Mouse (Mus musculus): ENCODE measurements around the gene Mxd4. TPM values are rescaled to one million over a fixed set of nuclear protein-coding genes. Genes with fewer than 3 reads are reported as not detected.
A peak's percentile ranks its signal among the peaks of the same experiment; 100 is the strongest.

Gene Mxd4
- 89.3 and 99.7 TPM in 2 replicates for polyA plus RNA-seq (2012; rRNA removed)

- TF ChIP-seq POLR2A (IDR thresholded peaks at IDR 0.05; ENCODE audit: borderline replicate concordance, extremely low read depth, insufficient read depth, insufficient read length, poor library complexity, severe bottlenecking): peak; percentile 79
- TF ChIP-seq CTCF (IDR thresholded peaks at IDR 0.05; ENCODE audit: borderline replicate concordance, extremely low read depth, insufficient read depth, insufficient read length): no peak
- peak; percentile 100 for DNase-seq (ENCODE audit: low read depth)
These were observed at the start of gene Mxd4 for GRCm38 (mm10) chr5:34187601-34188316. Gene Mxd4, minus strand, starts transcription at chr5:34187720.

- DNase-seq (ENCODE audit: low read depth): no peak
- no peak for TF ChIP-seq POLR2A (IDR thresholded peaks at IDR 0.05; ENCODE audit: borderline replicate concordance, extremely low read depth, insufficient read depth, insufficient read length, poor library complexity, severe bottlenecking)
- peak; percentile 72 for TF ChIP-seq CTCF (IDR thresholded peaks at IDR 0.05; ENCODE audit: borderline replicate concordance, extremely low read depth, insufficient read depth, insufficient read length)
These were observed 48.4 kb upstream of the Mxd4 start for GRCm38 (mm10) chr5:34235898-34236420.

DNA sequence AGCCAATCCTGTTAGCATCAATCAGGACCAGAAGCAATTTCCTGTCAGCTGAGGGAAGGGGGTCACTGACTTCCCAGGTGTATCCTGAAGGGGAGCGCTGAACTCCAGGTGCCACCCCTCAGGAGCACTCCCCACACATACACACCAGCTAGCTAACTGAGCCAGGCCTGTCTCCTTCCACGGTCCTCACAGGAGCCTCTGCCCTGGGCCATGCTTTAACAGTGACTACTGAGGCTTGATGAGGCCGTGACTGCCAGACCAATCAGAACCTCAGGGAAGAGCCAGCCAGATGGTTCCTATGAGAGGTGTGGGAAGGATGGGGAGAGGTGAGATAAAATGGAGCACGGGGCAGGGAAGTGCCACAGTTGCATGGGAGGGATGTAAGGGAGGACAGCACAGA, 47.5 kb upstream of the Mxd4 start:
- no peak for TF ChIP-seq POLR2A (IDR thresholded peaks at IDR 0.05; ENCODE audit: borderline replicate concordance, extremely low read depth, insufficient read depth, insufficient read length, poor library complexity, severe bottlenecking)
- TF ChIP-seq CTCF (IDR thresholded peaks at IDR 0.05; ENCODE audit: borderline replicate concordance, extremely low read depth, insufficient read depth, insufficient read length): no peak

DNA sequence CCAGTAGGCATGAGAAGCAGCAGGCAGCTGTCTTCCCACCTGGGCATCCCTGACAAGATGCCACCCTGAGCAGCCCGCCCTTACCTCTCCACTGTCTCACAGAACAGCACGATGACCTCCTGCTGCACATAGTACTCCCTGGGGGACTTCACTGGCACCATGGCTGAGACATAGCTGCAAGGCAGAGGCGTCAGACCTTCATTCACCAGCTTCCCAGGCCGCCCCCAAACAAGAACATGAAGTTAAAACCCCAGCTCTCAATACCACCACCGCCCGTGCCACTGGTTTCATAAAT, 45.6 kb upstream of the Mxd4 start:
- DNase-seq (ENCODE audit: low read depth): no peak
- TF ChIP-seq POLR2A (IDR thresholded peaks at IDR 0.05; ENCODE audit: borderline replicate concordance, extremely low read depth, insufficient read depth, insufficient read length, poor library complexity, severe bottlenecking): no peak
- TF ChIP-seq CTCF (IDR thresholded peaks at IDR 0.05; ENCODE audit: borderline replicate concordance, extremely low read depth, insufficient read depth, insufficient read length): no peak

More for the DNA sequence above, 47.5 kb upstream of the Mxd4 start:
- no peak for DNase-seq (ENCODE audit: low read depth)

GRCm38 (mm10) chr5:34232481-34233220, 45.1 kb upstream of the Mxd4 start:
- TF ChIP-seq CTCF (IDR thresholded peaks at IDR 0.05; ENCODE audit: borderline replicate concordance, extremely low read depth, insufficient read depth, insufficient read length) (no peak), POLR2A (IDR thresholded peaks at IDR 0.05; ENCODE audit: borderline replicate concordance, extremely low read depth, insufficient read depth, insufficient read length, poor library complexity, severe bottlenecking) (no peak)

DNA sequence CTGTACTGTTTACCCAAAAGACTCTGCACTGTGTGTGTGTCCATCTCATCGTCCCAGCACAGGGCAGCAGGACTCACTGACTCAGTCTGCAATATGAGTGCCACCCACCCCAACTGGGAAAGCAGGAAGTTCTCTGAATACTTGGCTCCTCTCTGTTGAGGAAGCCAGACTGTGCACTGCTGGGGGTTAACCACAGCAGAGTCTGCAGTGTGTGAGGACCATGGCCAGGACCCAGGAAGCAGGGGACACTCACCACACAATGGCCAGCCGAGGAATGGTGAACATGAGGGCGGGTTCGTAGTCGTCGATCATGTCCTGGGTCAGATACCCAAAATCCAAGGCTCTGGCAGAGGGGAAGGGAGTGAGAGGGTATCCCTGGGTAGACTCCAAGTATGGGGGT, 44.4 kb upstream of the Mxd4 start:
- DNase-seq (ENCODE audit: low read depth): no peak
- no peak for TF ChIP-seq CTCF (IDR thresholded peaks at IDR 0.05; ENCODE audit: borderline replicate concordance, extremely low read depth, insufficient read depth, insufficient read length)
- TF ChIP-seq POLR2A (IDR thresholded peaks at IDR 0.05; ENCODE audit: borderline replicate concordance, extremely low read depth, insufficient read depth, insufficient read length, poor library complexity, severe bottlenecking): no peak

More at GRCm38 (mm10) chr5:34232481-34233220, 45.1 kb upstream of the Mxd4 start:
- no peak for DNase-seq (ENCODE audit: low read depth)

DNA sequence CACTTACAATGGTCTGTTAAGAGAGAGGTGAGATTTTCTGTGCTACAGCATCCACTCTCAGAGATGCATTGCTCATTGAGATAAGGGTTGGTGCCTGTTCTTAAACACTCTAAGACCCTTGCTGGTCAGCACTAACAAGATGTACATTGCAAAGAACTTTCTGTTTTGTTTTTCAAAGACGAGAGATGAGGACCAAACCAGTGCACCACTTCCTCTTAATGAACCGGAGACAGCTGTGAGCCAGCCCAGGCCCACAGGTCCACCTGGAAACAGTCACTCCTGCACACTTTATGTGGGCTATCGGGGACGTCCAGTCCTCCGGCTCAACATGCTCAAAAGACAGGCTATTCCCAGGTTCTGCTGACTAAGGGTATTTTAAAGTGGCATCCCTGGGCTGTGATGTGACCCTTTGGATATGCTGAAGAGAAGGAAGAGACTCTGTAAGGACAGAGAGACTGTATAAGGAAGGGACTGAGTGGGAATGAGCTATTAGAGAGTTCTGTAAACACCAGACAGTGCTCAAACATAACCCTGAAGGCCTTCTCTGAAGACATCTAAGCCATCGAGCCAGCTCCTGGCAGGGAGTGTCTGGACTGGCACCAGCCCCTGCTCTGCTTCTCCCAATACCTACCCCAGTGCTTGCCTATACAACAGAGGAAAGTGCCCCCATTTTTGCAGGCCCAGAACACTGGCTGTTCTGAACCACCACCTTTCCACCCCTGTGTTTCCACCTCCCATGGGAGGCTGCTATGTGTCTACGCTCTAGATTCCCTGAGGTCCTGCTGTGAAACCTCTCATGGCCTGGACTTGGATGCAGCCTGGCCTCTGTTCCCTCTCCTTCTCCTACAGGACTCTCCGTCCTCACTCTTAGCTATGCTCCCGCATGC, 43.3 kb upstream of the Mxd4 start:
- no peak for DNase-seq (ENCODE audit: low read depth)
- no peak for TF ChIP-seq POLR2A (IDR thresholded peaks at IDR 0.05; ENCODE audit: borderline replicate concordance, extremely low read depth, insufficient read depth, insufficient read length, poor library complexity, severe bottlenecking)

DNA sequence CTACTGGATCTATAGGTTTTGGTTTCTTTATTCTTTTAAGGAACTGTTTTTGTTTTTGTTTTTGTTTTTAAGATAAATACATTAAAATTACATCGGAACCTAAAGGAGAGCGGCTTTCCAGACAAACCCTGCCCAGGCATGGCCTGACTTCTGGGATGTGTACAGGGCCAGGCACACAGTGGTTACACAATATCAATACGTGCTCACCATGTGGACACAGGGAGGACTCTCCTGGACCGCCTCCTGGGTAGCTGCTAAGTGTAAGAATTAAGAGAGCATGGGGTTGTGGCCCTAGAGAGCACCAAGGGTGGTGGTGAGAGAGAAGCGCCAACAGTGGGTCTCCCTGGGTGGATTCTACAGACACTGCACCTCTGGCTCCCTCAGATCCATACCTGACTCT, 42.0 kb upstream of the Mxd4 start:
- TF ChIP-seq POLR2A (IDR thresholded peaks at IDR 0.05; ENCODE audit: borderline replicate concordance, extremely low read depth, insufficient read depth, insufficient read length, poor library complexity, severe bottlenecking) (no peak), CTCF (IDR thresholded peaks at IDR 0.05; ENCODE audit: borderline replicate concordance, extremely low read depth, insufficient read depth, insufficient read length) (no peak)
- DNase-seq (ENCODE audit: low read depth): no peak

- TF ChIP-seq POLR2A (IDR thresholded peaks at IDR 0.05; ENCODE audit: borderline replicate concordance, extremely low read depth, insufficient read depth, insufficient read length, poor library complexity, severe bottlenecking): no peak
- TF ChIP-seq CTCF (IDR thresholded peaks at IDR 0.05; ENCODE audit: borderline replicate concordance, extremely low read depth, insufficient read depth, insufficient read length): no peak
- no peak for DNase-seq (ENCODE audit: low read depth)
These were observed 38.0 kb upstream of the Mxd4 start for GRCm38 (mm10) chr5:34225516-34225915.

GRCm38 (mm10) chr5:34224515-34224914, 37.0 kb upstream of the Mxd4 start:
- no peak for DNase-seq (ENCODE audit: low read depth)
- no peak for TF ChIP-seq CTCF (IDR thresholded peaks at IDR 0.05; ENCODE audit: borderline replicate concordance, extremely low read depth, insufficient read depth, insufficient read length)
- TF ChIP-seq POLR2A (IDR thresholded peaks at IDR 0.05; ENCODE audit: borderline replicate concordance, extremely low read depth, insufficient read depth, insufficient read length, poor library complexity, severe bottlenecking): no peak

GRCm38 (mm10) chr5:34220001-34220400, 32.5 kb upstream of the Mxd4 start:
- no peak for TF ChIP-seq POLR2A (IDR thresholded peaks at IDR 0.05; ENCODE audit: borderline replicate concordance, extremely low read depth, insufficient read depth, insufficient read length, poor library complexity, severe bottlenecking)
- no peak for TF ChIP-seq CTCF (IDR thresholded peaks at IDR 0.05; ENCODE audit: borderline replicate concordance, extremely low read depth, insufficient read depth, insufficient read length)

More at GRCm38 (mm10) chr5:34220001-34220400, 32.5 kb upstream of the Mxd4 start:
- no peak for DNase-seq (ENCODE audit: low read depth)

Measured in brain, embryonic 14.5 days (tissue).